Mouse (Mus musculus) MEL (cell line): ENCODE results near the gene 4930568D16Rik. TPM values are rescaled to one million over a fixed set of nuclear protein-coding genes. Genes with fewer than 3 reads are reported as not detected.

ENCODE experiments used
- DNase-seq: peaks from one replicate; pipeline ENCODE4 v3.0.0; 2011; ENCODE audit warnings: low read depth, low spot score
- H3K27ac ChIP-seq: 2 replicates; pipeline ENCODE4 v1.5.1; 2012; ENCODE audit warnings: low read depth, mild to moderate bottlenecking, control low read depth, low read length, moderate library complexity; ENCODE audit not compliant: control insufficient read depth
- H3K27me3 ChIP-seq, 2 experiments: fragments of 150-350 bp in 1 of 2; sonication (generic) in 1 of 2; 2 replicates each; pipeline ENCODE4 v1.6.1; 2012; ENCODE audit warnings: low read length in 2 of 2, mild to moderate bottlenecking in 2 of 2, improper control_type of control experiment in 1 of 2, moderate library complexity in 1 of 2; ENCODE audit not compliant: insufficient read depth in 2 of 2, control insufficient read depth in 1 of 2
- H3K36me3 ChIP-seq, 2 experiments: 2 replicates each; pipeline ENCODE4 v1.6.1; 2012 to 2014; ENCODE audit warnings: low read length in 2 of 2, improper control_type of control experiment in 1 of 2, inconsistent platforms in 1 of 2, mild to moderate bottlenecking in 1 of 2; ENCODE audit not compliant: insufficient read depth in 2 of 2, control insufficient read depth in 1 of 2
- H3K4me1 ChIP-seq, 2 experiments: fragments of 150-350 bp in 1 of 2; sonication (generic) in 1 of 2; 2 replicates each; pipeline ENCODE4 v1.6.1; 2012; ENCODE audit warnings: low read length in 2 of 2, improper control_type of control experiment in 1 of 2, mild to moderate bottlenecking in 1 of 2; ENCODE audit not compliant: insufficient read depth in 2 of 2, control insufficient read depth in 1 of 2
- H3K4me3 ChIP-seq, 2 experiments: fragments of 150-350 bp in 1 of 2; sonication (generic) in 1 of 2; 2 replicates each; pipeline ENCODE4 v1.5.1; 2012; ENCODE audit warnings: low read depth in 2 of 2, low read length in 2 of 2, mild to moderate bottlenecking in 2 of 2, moderate library complexity in 2 of 2, control low read depth in 1 of 2, improper control_type of control experiment in 1 of 2; ENCODE audit not compliant: control insufficient read depth in 1 of 2, insufficient read depth in 1 of 2
- H3K79me2 ChIP-seq: 2 replicates; pipeline ENCODE4 v1.6.1; 2012; ENCODE audit warnings: mild to moderate bottlenecking, low read length, moderate library complexity; ENCODE audit not compliant: control insufficient read depth, poor library complexity, insufficient read depth
- H3K9ac ChIP-seq: 2 replicates; pipeline ENCODE4 v1.6.1; 2012; ENCODE audit warnings: low read depth, mild to moderate bottlenecking, control low read depth, low read length, moderate library complexity; ENCODE audit not compliant: control insufficient read depth, poor library complexity, severe bottlenecking
- H3K9me3 ChIP-seq: fragments of 150-350 bp; sonication (generic); replicated peaks from 2 replicates; pipeline ENCODE4 v1.6.1; 2012; ENCODE audit warnings: mild to moderate bottlenecking, low read length, improper control_type of control experiment, moderate library complexity; ENCODE audit not compliant: insufficient read depth
- BHLHE40 ChIP-seq: IDR thresholded peaks from 2 replicates; pipeline ENCODE4 v1.6.1; 2012; ENCODE audit warnings: low read depth, mild to moderate bottlenecking, inconsistent platforms, low read length, improper control_type of control experiment, borderline replicate concordance
- CHD1 ChIP-seq: IDR thresholded peaks from 2 replicates; pipeline ENCODE4 v1.6.1; 2012; ENCODE audit warnings: low read depth, mild to moderate bottlenecking, inconsistent platforms, low read length, improper control_type of control experiment
- CHD2 ChIP-seq: IDR thresholded peaks from 2 replicates; pipeline ENCODE4 v1.6.1; 2011; ENCODE audit warnings: low read length, improper control_type of control experiment
- CTCF ChIP-seq, 3 experiments: IDR thresholded peaks in 2 of 3; conservative IDR thresholded peaks in 1 of 3; 2 replicates each; pipeline ENCODE4 v1.5.1; 2011 to 2012; ENCODE audit warnings: low read length in 3 of 3, low read depth in 2 of 3, mild to moderate bottlenecking in 2 of 3, improper control_type of control experiment in 1 of 3, inconsistent platforms in 1 of 3, mixed read lengths in 1 of 3, moderate library complexity in 1 of 3; ENCODE audit not compliant: control insufficient read depth in 1 of 3, insufficient read depth in 1 of 3, poor library complexity in 1 of 3, severe bottlenecking in 1 of 3
- E2F4 ChIP-seq: IDR thresholded peaks from 2 replicates; pipeline ENCODE4 v1.6.1; 2011; ENCODE audit warnings: low read depth, low read length, improper control_type of control experiment, borderline replicate concordance
- ELF1 ChIP-seq: IDR thresholded peaks from 2 replicates; pipeline ENCODE4 v1.6.1; 2014; ENCODE audit warnings: low read depth, mild to moderate bottlenecking, inconsistent platforms, low read length, improper control_type of control experiment, moderate library complexity
- EP300 ChIP-seq, 2 experiments: IDR thresholded peaks; 2 replicates each; pipeline ENCODE4 v1.6.1; 2011; ENCODE audit warnings: improper control_type of control experiment in 2 of 2, low read length in 2 of 2, low read depth in 1 of 2, mild to moderate bottlenecking in 1 of 2
- ETS1 ChIP-seq: IDR thresholded peaks from 2 replicates; pipeline ENCODE4 v1.6.1; 2012; ENCODE audit warnings: low read depth, mild to moderate bottlenecking, inconsistent platforms, low read length, improper control_type of control experiment, moderate library complexity
- GABPA ChIP-seq: IDR thresholded peaks from 2 replicates; pipeline ENCODE4 v1.6.1; 2012; ENCODE audit warnings: low read depth, mild to moderate bottlenecking, inconsistent platforms, low read length, improper control_type of control experiment, moderate library complexity
- GATA1 ChIP-seq: IDR thresholded peaks from 2 replicates; pipeline ENCODE4 v1.6.1; 2011; ENCODE audit warnings: low read depth, low read length, improper control_type of control experiment
- HCFC1 ChIP-seq: IDR thresholded peaks from 2 replicates; pipeline ENCODE4 v1.6.1; 2012; ENCODE audit warnings: low read depth, mild to moderate bottlenecking, inconsistent platforms, low read length, improper control_type of control experiment, moderate library complexity
- JUND ChIP-seq: IDR thresholded peaks from 2 replicates; pipeline ENCODE4 v1.6.1; 2011; ENCODE audit warnings: low read depth, mild to moderate bottlenecking, improper control_type of control experiment, low read length
- KAT2A ChIP-seq: conservative IDR thresholded peaks from 2 replicates; pipeline ENCODE4 v1.6.1; 2012; ENCODE audit warnings: low read depth, low read length, improper control_type of control experiment, inconsistent platforms
- MAFK ChIP-seq: IDR thresholded peaks from 2 replicates; pipeline ENCODE4 v1.6.1; 2011; ENCODE audit warnings: low read depth, mild to moderate bottlenecking, low read length, improper control_type of control experiment, borderline replicate concordance
- MAZ ChIP-seq: IDR thresholded peaks from 2 replicates; pipeline ENCODE4 v1.6.1; 2012; ENCODE audit warnings: low read depth, mild to moderate bottlenecking, inconsistent platforms, low read length, improper control_type of control experiment
- MEF2A ChIP-seq: IDR thresholded peaks from 2 replicates; pipeline ENCODE4 v1.6.1; 2014; ENCODE audit warnings: low read depth, mild to moderate bottlenecking, inconsistent platforms, low read length, improper control_type of control experiment; ENCODE audit not compliant: poor library complexity, insufficient replicate concordance, severe bottlenecking; ENCODE audit errors: extremely low read depth
- MXI1 ChIP-seq: IDR thresholded peaks from 2 replicates; pipeline ENCODE4 v1.6.1; 2011; ENCODE audit warnings: mild to moderate bottlenecking, low read depth, low read length, improper control_type of control experiment
- MYB ChIP-seq: IDR thresholded peaks from 2 replicates; pipeline ENCODE4 v1.6.1; 2011; ENCODE audit warnings: mild to moderate bottlenecking, low read depth, low read length, improper control_type of control experiment
- MYC ChIP-seq: IDR thresholded peaks from 2 replicates; pipeline ENCODE4 v1.6.1; 2011; ENCODE audit warnings: low read depth, mild to moderate bottlenecking, low read length, improper control_type of control experiment, moderate library complexity
- NELFE ChIP-seq: IDR thresholded peaks from 2 replicates; pipeline ENCODE4 v1.6.1; 2011; ENCODE audit warnings: low read depth, low read length, improper control_type of control experiment
- NRF1 ChIP-seq: IDR thresholded peaks from 2 replicates; pipeline ENCODE4 v1.6.1; 2014; ENCODE audit warnings: low read depth, mild to moderate bottlenecking, inconsistent platforms, low read length, improper control_type of control experiment, moderate library complexity; ENCODE audit not compliant: poor library complexity, insufficient read depth, severe bottlenecking
- POLR2A ChIP-seq, 2 experiments: IDR thresholded peaks; 2 replicates each; pipeline ENCODE4 v1.6.1; 2011 to 2012; ENCODE audit warnings: low read length in 2 of 2, mild to moderate bottlenecking in 2 of 2, control low read depth in 1 of 2, improper control_type of control experiment in 1 of 2, low read depth in 1 of 2, moderate library complexity in 1 of 2; ENCODE audit not compliant: control insufficient read depth in 1 of 2, insufficient read depth in 1 of 2, poor library complexity in 1 of 2
- POLR2AphosphoS2 ChIP-seq: IDR thresholded peaks from 2 replicates; pipeline ENCODE4 v1.6.1; 2011; ENCODE audit warnings: low read length, improper control_type of control experiment
- POLR2AphosphoS5 ChIP-seq: IDR thresholded peaks from 2 replicates; pipeline ENCODE4 v1.6.1; 2012; ENCODE audit warnings: low read depth, borderline replicate concordance, mild to moderate bottlenecking, inconsistent platforms, low read length, moderate library complexity, mixed read lengths
- RAD21 ChIP-seq: IDR thresholded peaks from 2 replicates; pipeline ENCODE4 v1.6.1; 2011; ENCODE audit warnings: mild to moderate bottlenecking, low read depth, low read length, improper control_type of control experiment
- RCOR1 ChIP-seq: IDR thresholded peaks from 2 replicates; pipeline ENCODE4 v1.6.1; 2012; ENCODE audit warnings: low read depth, mild to moderate bottlenecking, inconsistent platforms, low read length, improper control_type of control experiment
- SIN3A ChIP-seq: IDR thresholded peaks from 2 replicates; pipeline ENCODE4 v1.6.1; 2012; ENCODE audit warnings: low read length, improper control_type of control experiment, inconsistent platforms
- SMC3 ChIP-seq: IDR thresholded peaks from 2 replicates; pipeline ENCODE4 v1.6.1; 2011; ENCODE audit warnings: low read depth, low read length, improper control_type of control experiment
- TAL1 ChIP-seq: IDR thresholded peaks from 2 replicates; pipeline ENCODE4 v1.6.1; 2012; ENCODE audit warnings: mild to moderate bottlenecking, inconsistent platforms, low read length, moderate library complexity, mixed read lengths
- TBP ChIP-seq: IDR thresholded peaks from 2 replicates; pipeline ENCODE4 v1.8.0; 2011; ENCODE audit warnings: low read depth, low read length, improper control_type of control experiment
- TCF12 ChIP-seq: IDR thresholded peaks from 2 replicates; pipeline ENCODE4 v1.6.1; 2014; ENCODE audit warnings: low read depth, mild to moderate bottlenecking, inconsistent platforms, low read length, improper control_type of control experiment, moderate library complexity
- UBTF ChIP-seq: IDR thresholded peaks from 2 replicates; pipeline ENCODE4 v1.6.1; 2012; ENCODE audit warnings: low read depth, mild to moderate bottlenecking, inconsistent platforms, low read length, improper control_type of control experiment, moderate library complexity, borderline replicate concordance; ENCODE audit not compliant: insufficient read depth
- USF1 ChIP-seq: IDR thresholded peaks from 2 replicates; pipeline ENCODE4 v1.6.1; 2014; ENCODE audit warnings: low read depth, mild to moderate bottlenecking, inconsistent platforms, low read length, improper control_type of control experiment, moderate library complexity
- USF2 ChIP-seq, 2 experiments: IDR thresholded peaks; 2 replicates each; pipeline ENCODE4 v1.6.1; 2011 to 2012; ENCODE audit warnings: improper control_type of control experiment in 2 of 2, low read length in 2 of 2, borderline replicate concordance in 1 of 2, inconsistent platforms in 1 of 2, low read depth in 1 of 2, mild to moderate bottlenecking in 1 of 2; ENCODE audit not compliant: insufficient read depth in 1 of 2
- ZC3H11A ChIP-seq: IDR thresholded peaks from 2 replicates; pipeline ENCODE4 v1.6.1; 2012; ENCODE audit warnings: low read depth, mild to moderate bottlenecking, inconsistent platforms, low read length, improper control_type of control experiment
- ZKSCAN1 ChIP-seq: IDR thresholded peaks from 2 replicates; pipeline ENCODE4 v1.6.1; 2012; ENCODE audit warnings: low read depth, mild to moderate bottlenecking, inconsistent platforms, low read length, improper control_type of control experiment, moderate library complexity
- ZMIZ1 ChIP-seq: IDR thresholded peaks from 2 replicates; pipeline ENCODE4 v1.6.1; 2012; ENCODE audit warnings: low read depth, mild to moderate bottlenecking, inconsistent platforms, low read length, improper control_type of control experiment, moderate library complexity
- ZNF384 ChIP-seq: IDR thresholded peaks from 2 replicates; pipeline ENCODE4 v1.6.1; 2012; ENCODE audit warnings: low read depth, mild to moderate bottlenecking, inconsistent platforms, low read length, improper control_type of control experiment
- polyA plus RNA-seq, 2 experiments: library from polyadenylated mRNA; stranded (reverse) in 1 of 2; unstranded in 1 of 2; fragments of >175 nt in 1 of 2; fragments of >200 nt in 1 of 2; gene quantifications; 2 replicates each; pipeline versions ENCODE4 v1.2.1 to v1.2.4; 2012; ENCODE audit warnings: low replicate concordance in 2 of 2, low read depth in 1 of 2; ENCODE audit not compliant: insufficient read length in 2 of 2, insufficient read depth in 1 of 2, missing spikeins in 1 of 2
- total RNA-seq: library from RNA; depleted of rRNA; stranded (reverse); fragments of 300-350 nt; gene quantifications from 2 replicates; pipeline ENCODE4 v1.2.3, GENCODE M21; 2012

4930568D16Rik gene
- total and polyA plus RNA-seq, 3 experiments: not detected

DNA sequence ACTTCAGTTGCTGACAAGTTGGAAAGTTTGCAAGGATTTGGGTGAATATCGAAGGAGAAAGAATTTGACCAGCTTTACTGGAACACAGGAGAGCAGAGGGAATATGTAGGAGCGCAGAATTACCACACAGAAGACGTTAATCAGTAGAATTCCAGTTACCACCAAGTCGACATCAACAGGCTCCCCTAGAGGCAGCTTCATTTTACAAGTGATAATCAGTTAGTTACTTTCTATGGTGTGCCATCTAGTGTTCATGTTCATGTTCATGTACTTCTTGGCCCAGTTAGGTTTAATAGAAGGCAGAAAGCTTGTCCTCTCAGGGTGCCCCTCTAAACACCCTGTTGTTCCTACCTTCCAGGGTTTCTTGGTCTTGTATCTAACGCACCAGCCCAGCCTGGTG, 18.3 kb downstream of the 4930568D16Rik start:
- Histone ChIP-seq H3K4me3 (peak overlapping the region; percentile 10 to 48; a peak in 2 of 4 replicates), H3K4me1 (peaks cover 5 to 24% of the 10 kb centered on the region in 2 experiments; a peak in 2 of 4 replicates), H3K9ac (peak overlapping the region; percentile 20; the same call in 1 of the 2 replicates), H3K9me3 (no peaks in the 10 kb centered on the region), H3K36me3 (peaks cover 0 to 2% of the 10 kb centered on the region in 2 experiments; a peak in 1 of 4 replicates), H3K79me2 (no peaks in the 10 kb centered on the region), H3K27ac (no peak overlapping the region), H3K27me3 (peaks cover 5 to 6% of the 10 kb centered on the region in 2 experiments; a peak in 3 of 4 replicates)
- DNase-seq: peak; percentile 79
- TF ChIP-seq E2F4 (no peak), ZC3H11A (peak; percentile 88), SMC3 (peak; percentile 96), RAD21 (peak; percentile 81), USF2 (IDR thresholded peaks at IDR 0.05; ENCODE audit: borderline replicate concordance in 1 of 2, insufficient read depth in 1 of 2, low read depth in 1 of 2, low read length in 2 of 2) (no peak), TCF12 (no peak), ZKSCAN1 (no peak), POLR2A (IDR thresholded peaks at IDR 0.05; ENCODE audit: control insufficient read depth in 1 of 2, insufficient read depth in 1 of 2, low read depth in 1 of 2, low read length in 2 of 2, poor library complexity in 1 of 2) (no peak), MAFK (no peak), HCFC1 (no peak), MXI1 (no peak), KAT2A (no peak), POLR2AphosphoS2 (no peak), MEF2A (no peak), CTCF (IDR thresholded peaks at IDR 0.05 in 2 of 3, conservative IDR thresholded peaks at IDR 0.05 in 1 of 3; ENCODE audit: control insufficient read depth in 1 of 3, insufficient read depth in 1 of 3, low read depth in 2 of 3, low read length in 3 of 3, poor library complexity in 1 of 3, severe bottlenecking in 1 of 3) (peak in 2 of 3 experiments; percentile 47 to 98; a peak in 4 of 6 replicates), MAZ (no peak), GATA1 (peak; percentile 28; the same call in 1 of the 2 replicates), ZMIZ1 (no peak), GABPA (no peak), UBTF (no peak), ETS1 (no peak), TBP (no peak), POLR2AphosphoS5 (no peak), CHD2 (no peak), RCOR1 (no peak), CHD1 (no peak), USF1 (no peak), ZNF384 (no peak), MYC (0 out of 2 replicates have a peak, but pooled peaks have one; percentile 14), BHLHE40 (no peak), NELFE (no peak), JUND (no peak), MYB (no peak), SIN3A (peak; percentile 49; the same call in 1 of the 2 replicates), EP300 (IDR thresholded peaks at IDR 0.05; ENCODE audit: low read depth in 1 of 2, low read length in 2 of 2) (no peak), TAL1 (no peak), NRF1 (no peak), ELF1 (no peak)
